Mouse (Mus musculus): Measurements from ENCODE around the gene Aip. TPM values are rescaled to one million over a fixed set of nuclear protein-coding genes. Genes with fewer than 3 reads are reported as not detected.

Gene Aip
- polyA plus RNA-seq, 1 experiment from 2014 or later = 75.9 TPM

DNA sequence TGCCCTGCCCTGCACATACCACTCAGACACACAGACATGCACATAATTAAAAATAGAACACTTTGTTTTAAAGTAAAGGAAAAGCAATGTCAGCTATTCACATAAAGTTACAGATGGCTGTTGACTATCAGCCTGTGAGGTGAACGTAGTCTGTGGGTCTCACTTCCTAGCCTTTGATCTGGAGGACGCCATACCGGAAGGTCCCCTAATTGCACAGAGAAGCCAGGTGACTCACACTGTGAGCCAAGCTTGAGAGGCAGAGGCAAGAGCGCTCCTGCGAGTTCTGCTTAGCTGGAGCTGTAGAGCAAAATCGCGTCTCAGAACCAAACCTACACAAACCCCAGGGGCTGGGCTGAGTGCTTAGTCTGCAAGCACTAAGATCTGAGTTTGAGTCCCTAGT lies 31.9 kb downstream of the Aip start:
- H3K27ac ChIP-seq = no peak overlapping the region
- H3K4me1 ChIP-seq = peaks cover 29% of the 10 kb centered on the region
- H3K4me2 ChIP-seq = no peak overlapping the region
- 78% methylated on average over 7 of the region's 7 CpGs for WGBS
- no peak overlapping the region for H3K4me3 ChIP-seq
- no peaks in the 10 kb centered on the region for H3K36me3 ChIP-seq (ENCODE audit: poor library complexity, severe bottlenecking)
- ATAC-seq = no peak
- no peaks in the 10 kb centered on the region for H3K9me3 ChIP-seq (replicated peaks)
- no peak overlapping the region for H3K9ac ChIP-seq
- no peaks in the 10 kb centered on the region for H3K27me3 ChIP-seq

DNA sequence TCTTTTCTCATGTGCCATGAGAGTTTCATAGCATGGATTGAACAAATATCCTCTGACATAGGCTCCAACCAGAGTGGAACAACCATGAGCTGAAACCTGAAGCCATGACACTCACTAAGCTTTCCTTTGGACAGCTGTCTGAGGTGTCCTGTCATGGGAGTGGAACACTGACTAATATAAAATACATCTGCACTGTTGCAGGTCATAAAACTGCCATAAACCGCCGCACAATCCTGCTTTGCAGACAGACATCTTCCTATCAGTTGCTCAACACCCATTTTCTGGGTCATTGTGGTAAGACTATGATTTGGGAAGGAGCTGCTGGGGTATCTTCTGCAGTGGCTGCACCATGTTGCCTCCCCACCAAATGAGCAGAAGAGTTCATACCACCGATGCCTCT lies 32.9 kb downstream of the Aip start:
- H3K27me3 ChIP-seq = no peaks in the 10 kb centered on the region
- H3K27ac ChIP-seq = no peak overlapping the region
- WGBS = 90% methylated on average over 3 of the region's 3 CpGs

DNA sequence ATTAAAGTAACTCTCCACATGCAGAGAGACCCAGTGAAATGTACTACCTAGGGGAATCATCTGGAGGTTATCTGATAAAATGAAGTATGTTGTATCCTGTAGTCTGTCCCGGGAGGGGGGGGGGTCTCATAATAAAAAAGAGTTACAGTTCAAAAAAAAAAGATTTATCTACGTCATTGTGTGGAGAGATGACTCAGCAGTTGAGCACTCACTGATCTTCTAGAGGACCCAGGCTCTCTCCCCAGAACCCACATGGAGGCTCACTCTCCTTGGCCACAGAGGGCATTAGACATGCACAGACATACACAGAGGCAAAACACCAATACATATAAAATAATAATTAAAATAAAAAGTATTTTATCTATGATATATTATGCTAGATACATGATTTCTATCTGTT lies 34.3 kb downstream of the Aip start:
- ATAC-seq = no peak
- WGBS = 74% methylated on average over 2 of the region's 2 CpGs

More for the DNA sequence above, 32.9 kb downstream of the Aip start:
- Histone ChIP-seq H3K9me3 (replicated peaks) (no peaks in the 10 kb centered on the region), H3K4me3 (no peak overlapping the region), H3K4me1 (peaks cover 18% of the 10 kb centered on the region), H3K36me3 (ENCODE audit: poor library complexity, severe bottlenecking) (no peaks in the 10 kb centered on the region), H3K9ac (no peak overlapping the region), H3K4me2 (no peak overlapping the region)
- no peak for ATAC-seq

GRCm38 (mm10) chr19:4090446-4090845 lies 35.2 kb downstream of the Aip start:
- Histone ChIP-seq H3K9ac (no peak overlapping the region), H3K4me2 (no peak overlapping the region), H3K36me3 (ENCODE audit: poor library complexity, severe bottlenecking) (no peaks in the 10 kb centered on the region), H3K9me3 (replicated peaks) (no peaks in the 10 kb centered on the region), H3K4me3 (no peak overlapping the region), H3K27ac (no peak overlapping the region), H3K27me3 (no peaks in the 10 kb centered on the region), H3K4me1 (peaks cover 6% of the 10 kb centered on the region)
- WGBS = 85% methylated on average over 3 of the region's 3 CpGs
- no peak for ATAC-seq

More for the DNA sequence above, 34.3 kb downstream of the Aip start:
- no peak overlapping the region for H3K9ac ChIP-seq
- no peak overlapping the region for H3K4me3 ChIP-seq
- H3K36me3 ChIP-seq (ENCODE audit: poor library complexity, severe bottlenecking) = no peaks in the 10 kb centered on the region
- no peaks in the 10 kb centered on the region for H3K27me3 ChIP-seq
- no peaks in the 10 kb centered on the region for H3K9me3 ChIP-seq (replicated peaks)
- H3K27ac ChIP-seq = no peak overlapping the region
- peaks cover 12% of the 10 kb centered on the region for H3K4me1 ChIP-seq
- H3K4me2 ChIP-seq = no peak overlapping the region

GRCm38 (mm10) chr19:4089128-4089527 lies 36.5 kb downstream of the Aip start:
- Histone ChIP-seq H3K27ac (no peak overlapping the region), H3K4me1 (peaks cover 6% of the 10 kb centered on the region), H3K9ac (0 out of 2 replicates have a peak overlapping the region, but pooled peaks have one; percentile 5), H3K9me3 (replicated peaks) (no peaks in the 10 kb centered on the region), H3K4me3 (no peak overlapping the region), H3K36me3 (ENCODE audit: poor library complexity, severe bottlenecking) (no peaks in the 10 kb centered on the region), H3K27me3 (no peaks in the 10 kb centered on the region), H3K4me2 (no peak overlapping the region)
- ATAC-seq = no peak
- WGBS = 50% methylated on average over 6 of the region's 6 CpGs

DNA sequence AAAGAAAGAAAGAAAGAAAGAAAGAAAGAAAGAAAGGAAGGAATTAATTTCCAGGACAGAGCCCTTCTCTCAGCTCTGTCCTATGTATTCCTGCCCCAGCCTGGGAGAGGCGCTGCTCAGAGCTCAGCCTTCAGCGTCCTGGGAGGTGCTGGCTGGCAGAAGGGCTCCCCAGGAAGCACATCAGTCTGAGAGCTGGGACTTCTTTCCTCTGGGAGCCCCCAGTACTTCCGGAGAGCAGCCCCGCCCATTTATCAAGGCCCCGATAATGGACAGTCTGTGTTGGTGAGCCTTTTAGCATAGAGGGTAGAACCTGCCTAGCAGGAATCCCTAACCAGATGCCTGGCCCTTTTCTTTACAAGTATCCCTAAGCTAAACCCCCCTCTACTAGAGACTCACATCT lies 37.5 kb downstream of the Aip start:
- Histone ChIP-seq H3K4me3 (no peak overlapping the region), H3K9ac (no peak overlapping the region), H3K4me1 (peaks cover 6% of the 10 kb centered on the region), H3K4me2 (no peak overlapping the region), H3K9me3 (replicated peaks) (no peaks in the 10 kb centered on the region), H3K27me3 (0 out of 2 replicates have a peak, but pooled peaks cover 7% of the 10 kb centered on the region), H3K36me3 (ENCODE audit: poor library complexity, severe bottlenecking) (no peaks in the 10 kb centered on the region), H3K27ac (no peak overlapping the region)
- WGBS = 66% methylated on average over 5 of the region's 5 CpGs
- no peak for ATAC-seq

- ATAC-seq = no peak
- H3K4me3 ChIP-seq = no peak overlapping the region
- H3K9me3 ChIP-seq (replicated peaks) = no peaks in the 10 kb centered on the region
- H3K4me2 ChIP-seq = no peak overlapping the region
- no peak overlapping the region for H3K27ac ChIP-seq
- H3K4me1 ChIP-seq = peaks cover 6% of the 10 kb centered on the region
- H3K27me3 ChIP-seq = 0 out of 2 replicates have a peak, but pooled peaks cover 7% of the 10 kb centered on the region
- no peaks in the 10 kb centered on the region for H3K36me3 ChIP-seq (ENCODE audit: poor library complexity, severe bottlenecking)
- H3K9ac ChIP-seq = no peak overlapping the region
- WGBS = 95% methylated on average over 5 of the region's 5 CpGs
Observed at GRCm38 (mm10) chr19:4087090-4087489, 38.6 kb downstream of the Aip start.

DNA sequence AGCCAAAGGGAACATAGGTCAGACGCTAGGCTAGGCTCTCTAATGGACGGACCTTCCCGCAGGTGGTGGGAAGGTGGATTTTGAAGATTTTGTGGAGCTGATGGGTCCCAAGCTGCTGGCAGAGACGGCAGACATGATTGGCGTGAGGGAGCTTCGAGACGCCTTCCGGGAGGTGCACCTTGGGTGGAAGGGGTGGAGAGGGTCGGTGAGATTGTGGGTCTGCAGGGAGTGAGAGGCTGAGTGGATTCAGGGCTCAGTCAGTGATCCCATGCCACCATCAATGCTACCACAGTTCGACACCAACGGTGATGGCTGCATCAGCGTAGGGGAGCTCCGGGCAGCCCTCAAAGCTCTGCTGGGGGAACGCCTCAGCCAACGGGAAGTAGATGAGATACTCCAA lies 39.5 kb downstream of the Aip start:
- 93% methylated on average over 15 of the region's 15 CpGs for WGBS
- 0 out of 2 replicates have a peak, but pooled peaks cover 7% of the 10 kb centered on the region for H3K27me3 ChIP-seq
- H3K36me3 ChIP-seq (ENCODE audit: poor library complexity, severe bottlenecking) = no peaks in the 10 kb centered on the region
- no peaks in the 10 kb centered on the region for H3K9me3 ChIP-seq (replicated peaks)
- peaks cover 6% of the 10 kb centered on the region for H3K4me1 ChIP-seq
- no peak overlapping the region for H3K27ac ChIP-seq
- H3K4me3 ChIP-seq = no peak overlapping the region
- no peak overlapping the region for H3K4me2 ChIP-seq
- no peak overlapping the region for H3K9ac ChIP-seq
- no peak for ATAC-seq

DNA sequence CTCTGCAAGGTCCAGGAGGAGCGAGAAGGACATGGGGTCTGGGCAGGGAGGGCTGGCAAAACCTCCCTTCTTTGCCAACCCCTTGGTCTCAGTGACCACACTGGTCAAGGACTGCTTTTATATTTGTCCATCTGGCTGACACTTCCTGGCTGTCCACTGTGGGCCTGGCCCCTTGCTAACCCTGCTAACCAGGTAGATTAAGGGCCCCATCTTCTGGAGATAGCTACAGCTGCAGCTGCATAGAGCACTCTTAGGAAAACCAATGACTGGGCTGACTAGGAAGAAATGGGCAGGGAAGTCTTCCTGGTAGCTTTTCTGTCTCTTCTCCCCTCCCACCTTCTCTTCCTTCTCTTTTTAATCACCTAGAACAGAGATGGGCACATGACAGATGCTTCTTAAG lies 40.7 kb downstream of the Aip start:
- Histone ChIP-seq H3K4me3 (no peak overlapping the region), H3K4me1 (peaks cover 6% of the 10 kb centered on the region), H3K27ac (no peak overlapping the region), H3K27me3 (0 out of 2 replicates have a peak, but pooled peaks cover 7% of the 10 kb centered on the region), H3K9ac (no peak overlapping the region), H3K4me2 (no peak overlapping the region), H3K36me3 (ENCODE audit: poor library complexity, severe bottlenecking) (no peaks in the 10 kb centered on the region), H3K9me3 (replicated peaks) (no peaks in the 10 kb centered on the region)
- 100% methylated on average over 1 of the region's 1 CpGs for WGBS
- no peak for ATAC-seq

GRCm38 (mm10) chr19:4083826-4084225 lies 41.8 kb downstream of the Aip start:
- ATAC-seq = no peak
- Histone ChIP-seq H3K4me1 (no peaks in the 10 kb centered on the region), H3K36me3 (ENCODE audit: poor library complexity, severe bottlenecking) (no peaks in the 10 kb centered on the region), H3K9me3 (replicated peaks) (no peaks in the 10 kb centered on the region), H3K27ac (no peak overlapping the region), H3K9ac (no peak overlapping the region), H3K4me3 (no peak overlapping the region), H3K4me2 (no peak overlapping the region), H3K27me3 (0 out of 2 replicates have a peak, but pooled peaks cover 7% of the 10 kb centered on the region)
- WGBS = 37% methylated on average over 8 of the region's 8 CpGs

GRCm38 (mm10) chr19:4083316-4083715 lies 42.3 kb downstream of the Aip start:
- 0 out of 2 replicates have a peak, but pooled peaks cover 7% of the 10 kb centered on the region for H3K27me3 ChIP-seq
- 76% methylated on average over 7 of the region's 7 CpGs for WGBS
- no peaks in the 10 kb centered on the region for H3K9me3 ChIP-seq (replicated peaks)
- no peaks in the 10 kb centered on the region for H3K4me1 ChIP-seq
- no peak for ATAC-seq
- no peak overlapping the region for H3K4me2 ChIP-seq
- H3K27ac ChIP-seq = no peak overlapping the region
- no peak overlapping the region for H3K4me3 ChIP-seq
- H3K9ac ChIP-seq = no peak overlapping the region
- no peaks in the 10 kb centered on the region for H3K36me3 ChIP-seq (ENCODE audit: poor library complexity, severe bottlenecking)

DNA sequence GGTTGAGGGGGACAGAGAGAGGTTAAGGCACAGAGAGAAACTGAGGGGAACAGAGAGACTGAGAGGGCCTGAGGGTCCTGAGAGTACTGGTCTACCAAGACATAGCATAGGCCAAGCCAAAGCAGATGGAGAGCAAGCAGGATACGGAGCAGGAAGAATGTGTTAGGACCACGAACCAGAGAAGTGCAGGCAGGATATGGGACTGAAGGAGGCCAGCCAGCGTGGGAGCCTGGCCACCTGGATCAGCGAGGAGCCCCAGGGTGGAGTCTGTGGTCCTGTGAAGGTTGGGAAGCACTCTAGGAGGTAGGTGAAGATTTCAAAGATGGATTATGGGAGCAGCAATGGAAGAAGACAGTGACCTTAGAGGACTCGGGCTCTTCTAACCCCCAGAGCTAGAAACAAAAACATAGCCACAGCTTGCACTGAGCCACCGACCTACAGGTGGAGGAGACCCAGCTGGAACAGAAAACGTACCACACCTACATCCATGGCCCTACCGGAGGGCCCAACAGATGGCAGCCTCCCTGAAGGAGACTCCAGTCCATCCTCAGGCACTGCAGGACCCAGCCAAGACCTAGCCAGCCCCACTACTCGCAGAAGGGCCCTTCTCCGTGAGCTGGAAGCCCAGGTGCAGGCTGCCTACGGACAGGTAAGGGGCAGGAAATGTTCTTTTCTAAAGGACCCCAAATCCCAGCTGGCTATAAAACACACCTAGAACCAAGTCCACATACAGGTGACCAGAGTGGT lies 43.3 kb downstream of the Aip start:
- 84% methylated on average over 11 of the region's 11 CpGs for WGBS

GRCm38 (mm10) chr19:4081394-4081793 lies 44.3 kb downstream of the Aip start, which contains the start of gene Cabp2:
Cabp2 (plus strand) TSS chr19:4081578.
- ATAC-seq = no peak
- H3K27ac ChIP-seq = no peak within 1 kb of the TSS
- H3K27me3 ChIP-seq = 0 out of 2 replicates have a peak, but pooled peaks cover 7% of the 10 kb centered on the region
- H3K36me3 ChIP-seq (ENCODE audit: poor library complexity, severe bottlenecking) = no peaks in the 10 kb centered on the region
- no peak within 1 kb of the TSS for H3K9ac ChIP-seq
- WGBS = 65% methylated on average over 3 of the region's 3 CpGs
- H3K4me3 ChIP-seq = no peak within 1 kb of the TSS
- no peak within 1 kb of the TSS for H3K4me2 ChIP-seq
- H3K9me3 ChIP-seq (replicated peaks) = no peaks in the 10 kb centered on the region
- no peaks in the 10 kb centered on the region for H3K4me1 ChIP-seq

More for the DNA sequence above, 43.3 kb downstream of the Aip start:
- no peak for ATAC-seq
- H3K9ac ChIP-seq = no peak overlapping the region
- H3K4me3 ChIP-seq = no peak overlapping the region
- H3K36me3 ChIP-seq (ENCODE audit: poor library complexity, severe bottlenecking) = no peaks in the 10 kb centered on the region
- 0 out of 2 replicates have a peak, but pooled peaks cover 7% of the 10 kb centered on the region for H3K27me3 ChIP-seq
- H3K4me1 ChIP-seq = no peaks in the 10 kb centered on the region
- no peak overlapping the region for H3K4me2 ChIP-seq
- no peaks in the 10 kb centered on the region for H3K9me3 ChIP-seq (replicated peaks)
- no peak overlapping the region for H3K27ac ChIP-seq

Data from forebrain, embryonic 13.5 days (tissue).